Mouse (Mus musculus): ENCODE measurements around the gene Gm3448.

The Gm3448 gene

GRCm38 (mm10) chr17:14959979-14960378 is 81.4 kb downstream of the Gm3448 start:
- no peak for DNase-seq (ENCODE audit: low spot score in 2 of 2)

DNA sequence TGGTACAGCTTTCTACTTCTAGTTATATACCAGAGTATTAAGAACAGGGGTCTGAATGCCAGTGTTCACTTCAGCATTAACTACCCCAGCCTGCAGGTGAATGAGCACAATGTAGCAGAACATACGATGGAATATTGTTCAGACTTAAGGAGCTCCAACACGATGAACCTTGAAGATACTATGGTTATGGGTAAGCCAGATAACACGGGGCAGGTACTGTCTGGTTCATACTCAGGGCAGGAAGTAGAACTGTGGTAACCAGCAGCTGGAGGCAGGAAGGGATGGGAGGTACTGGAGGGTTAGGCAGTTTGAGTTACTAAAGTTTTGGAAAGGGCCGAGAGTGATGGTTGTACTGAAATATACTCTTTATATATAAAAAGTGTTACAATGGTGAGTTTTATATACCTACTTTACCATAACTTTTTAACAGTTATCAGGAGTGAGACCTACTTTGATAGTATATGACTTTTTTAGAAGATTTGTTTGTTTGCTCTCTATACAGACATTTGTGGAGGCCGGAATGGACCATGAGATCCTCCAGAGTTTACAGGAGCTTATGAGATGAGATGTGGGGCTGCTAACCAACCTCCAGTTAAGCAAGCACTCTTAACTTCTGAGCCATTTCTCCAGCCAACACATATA is 82.5 kb downstream of the Gm3448 start:
- DNase-seq (ENCODE audit: low spot score in 2 of 2): no peak

- DNase-seq (ENCODE audit: low spot score in 2 of 2): no peak
Observed at GRCm38 (mm10) chr17:14953452-14953851, 87.9 kb downstream of the Gm3448 start.

DNA sequence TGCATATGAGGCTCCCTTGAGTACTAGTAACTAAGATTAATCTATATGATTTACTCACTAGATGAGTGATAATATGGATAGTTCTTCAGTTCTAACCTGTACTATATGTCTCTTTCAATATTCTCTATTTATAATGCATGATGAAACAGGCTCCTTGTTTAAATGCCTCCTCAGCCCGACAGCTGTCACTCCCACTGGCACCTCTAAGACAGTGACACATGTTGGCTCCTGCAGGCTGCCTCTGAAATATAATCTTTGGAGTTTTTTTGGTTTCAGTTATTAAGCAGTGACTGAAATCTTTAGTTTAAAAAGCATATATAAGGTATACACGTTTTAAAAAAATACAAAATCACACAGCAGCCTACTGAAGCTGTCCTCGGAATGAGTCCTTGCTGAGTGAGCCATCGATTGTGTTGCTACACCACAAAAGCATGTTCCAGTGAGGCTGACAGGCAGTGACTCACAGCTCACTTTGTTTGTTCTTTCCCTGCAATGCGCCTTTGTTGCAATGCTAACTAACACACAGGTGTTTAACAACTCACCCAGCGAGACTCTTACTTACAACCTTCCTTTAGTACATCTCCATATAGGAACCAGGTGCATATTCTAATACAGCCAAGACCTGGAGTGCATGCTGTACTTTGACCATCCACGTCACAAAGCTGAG is 92.0 kb downstream of the Gm3448 start:
- peak in 1 of 2 experiments; percentile 7 for DNase-seq (ENCODE audit: low spot score in 2 of 2)
